In genomic region chr6:89393820-89394219, GRCm38 (mm10) we compare ENCODE assay signal across 18 mouse cellular contexts.
"Had no signal": no experiment of that assay in that cellular context is flagged by ENCODE, and none has a peak within 500 bp of the region (broad histone marks: within the 10 kb centered on the region; RNA-seq: fewer than 3 reads in every experiment).

No protein-coding gene starts in this region.

- DNase-seq: liver, postnatal 0 days; lung, adult 2 months; lung, postnatal 14 days; lung, postnatal 36 days; right cerebral cortex, postnatal 14 days; thymus, adult 2 months; thymus, postnatal 25 days; thymus, postnatal 4 days had no signal

- H3K27me3 ChIP-seq: liver, embryonic 15.5 days; lung, embryonic 15.5 days; midbrain, embryonic 12.5 days; midbrain, embryonic 15.5 days; neural tube, embryonic 12.5 days; stomach, embryonic 15.5 days had no signal

- ATAC-seq: liver, postnatal 0 days; lung, postnatal 0 days; midbrain, embryonic 15.5 days had no signal

- H3K4me1 ChIP-seq: liver, embryonic 15.5 days; lung, embryonic 15.5 days; midbrain, embryonic 12.5 days; midbrain, embryonic 15.5 days; neural tube, embryonic 12.5 days; stomach, embryonic 15.5 days had no signal

- H3K27ac ChIP-seq: liver, embryonic 15.5 days; lung, embryonic 15.5 days; macrophage; midbrain, embryonic 12.5 days; midbrain, embryonic 15.5 days; neural tube, embryonic 12.5 days; stomach, embryonic 15.5 days; stomach, postnatal 0 days had no signal

- H3K9me3 ChIP-seq: liver, embryonic 15.5 days; lung, embryonic 15.5 days; megakaryocyte, embryonic 14.5 days; midbrain, embryonic 12.5 days; midbrain, embryonic 15.5 days; neural tube, embryonic 12.5 days; stomach, embryonic 15.5 days had no signal

- H3K9ac ChIP-seq: liver, embryonic 15.5 days; liver, postnatal 0 days; lung, embryonic 15.5 days; midbrain, embryonic 12.5 days; midbrain, embryonic 15.5 days; neural tube, embryonic 12.5 days; stomach, embryonic 15.5 days had no signal

- H3K36me3 ChIP-seq: liver, embryonic 15.5 days; lung, embryonic 15.5 days; midbrain, embryonic 12.5 days; midbrain, embryonic 15.5 days; neural tube, embryonic 12.5 days; stomach, embryonic 15.5 days had no signal

- H3K4me3 ChIP-seq: liver, embryonic 15.5 days; lung, embryonic 15.5 days; megakaryocyte, embryonic 14.5 days; midbrain, embryonic 12.5 days; midbrain, embryonic 15.5 days; neural tube, embryonic 12.5 days; stomach, embryonic 15.5 days had no signal

- H3K4me2 ChIP-seq: liver, embryonic 15.5 days; lung, embryonic 15.5 days; midbrain, embryonic 12.5 days; midbrain, embryonic 15.5 days; neural tube, embryonic 12.5 days; stomach, embryonic 15.5 days had no signal
